Mouse (Mus musculus): ENCODE measurements around the gene Lce1e. TPM values are rescaled to one million over a fixed set of nuclear protein-coding genes. Genes with fewer than 3 reads are reported as not detected.

Lce1e gene
- not detected in 2 replicates for polyA plus RNA-seq (2014; fragmentation: Nextera tagmentation; extraction: Ambion mirVana)

- no peak within 1 kb of the TSS for H3K4me2 ChIP-seq (ENCODE audit: low read depth)
- DNase-seq (ENCODE audit: low spot score): no peak
- no peak within 1 kb of the TSS for H3K4me3 ChIP-seq (ENCODE audit: low read depth, low read length)
- H3K9me3 ChIP-seq (ENCODE audit: control insufficient read depth, low read length): no peaks in the 10 kb centered on the region
- no peaks in the 10 kb centered on the region for H3K4me1 ChIP-seq (ENCODE audit: control insufficient read depth, insufficient read depth, low read length)
- no peak within 1 kb of the TSS for H3K27ac ChIP-seq (ENCODE audit: low read depth, low read length)
- no peaks in the 10 kb centered on the region for H3K36me3 ChIP-seq (ENCODE audit: control insufficient read depth, insufficient read depth, low read length)
- no peak within 1 kb of the TSS for H3K9ac ChIP-seq (ENCODE audit: low read length)
- no peak for ATAC-seq (ENCODE audit: insufficient read depth, low FRiP score, low TSS enrichment)
- H3K27me3 ChIP-seq (ENCODE audit: control insufficient read depth, insufficient read depth, low read length): no peaks in the 10 kb centered on the region
- WGBS: 80% methylated on average over 2 of the region's 2 CpGs
These were observed at the start of gene Lce1e for GRCm38 (mm10) chr3:92708974-92709373. Gene Lce1e (minus strand): TSS chr3:92709074.

DNA sequence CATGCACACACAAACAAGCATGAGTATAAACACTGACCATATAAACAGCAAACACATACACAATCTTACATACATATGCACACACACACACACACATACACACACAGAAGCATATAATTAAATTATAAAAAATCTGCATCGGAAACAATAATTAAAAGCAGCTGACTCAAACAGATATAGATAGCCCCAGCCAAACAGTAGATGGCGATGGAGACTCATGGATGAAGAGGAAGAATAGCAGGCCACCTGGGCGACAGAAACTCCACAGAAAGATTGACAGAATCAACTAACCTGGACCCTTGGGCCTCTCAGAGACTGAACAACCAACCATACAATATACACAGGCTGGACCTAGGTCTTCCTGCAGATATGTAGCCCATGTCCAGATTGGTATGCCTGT is 44.3 kb upstream of the Lce1e start:
- Histone ChIP-seq H3K27ac (ENCODE audit: low read depth, low read length) (no peak overlapping the region), H3K9ac (ENCODE audit: low read length) (no peak overlapping the region), H3K4me3 (ENCODE audit: low read depth, low read length) (no peak overlapping the region), H3K4me1 (ENCODE audit: control insufficient read depth, insufficient read depth, low read length) (no peaks in the 10 kb centered on the region), H3K9me3 (ENCODE audit: control insufficient read depth, low read length) (no peaks in the 10 kb centered on the region), H3K36me3 (ENCODE audit: control insufficient read depth, insufficient read depth, low read length) (no peaks in the 10 kb centered on the region), H3K27me3 (ENCODE audit: control insufficient read depth, insufficient read depth, low read length) (no peaks in the 10 kb centered on the region), H3K4me2 (ENCODE audit: low read depth) (no peak overlapping the region)
- WGBS: 42% methylated on average over 3 of the region's 3 CpGs
- ATAC-seq (ENCODE audit: insufficient read depth, low FRiP score, low TSS enrichment): no peak
- DNase-seq (ENCODE audit: low spot score): no peak

DNA sequence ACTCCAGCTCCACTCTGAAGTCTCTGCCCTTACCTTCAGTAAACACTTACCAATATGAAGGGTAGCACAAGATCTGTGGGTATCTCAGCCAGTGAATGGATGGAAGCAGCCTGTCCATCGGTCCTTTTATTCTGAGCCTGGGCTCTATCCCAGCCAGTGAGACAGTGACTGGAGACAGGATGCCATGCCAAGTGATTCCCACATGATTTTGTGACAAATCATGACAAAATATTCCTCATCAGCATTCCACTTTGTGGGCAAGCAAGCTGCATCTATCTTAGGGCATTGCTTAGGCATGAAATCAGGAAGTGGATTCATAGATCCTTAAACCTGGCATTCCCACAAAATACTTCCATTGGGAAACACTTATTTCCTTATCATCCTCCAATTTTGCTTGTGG is 43.4 kb upstream of the Lce1e start, which contains the start of gene Lce1g:
TSS of gene Lce1g (minus strand) at position 101 of the 400 bp plus-strand sequence.
- H3K9me3 ChIP-seq (ENCODE audit: control insufficient read depth, low read length): no peaks in the 10 kb centered on the region
- H3K27ac ChIP-seq (ENCODE audit: low read depth, low read length): no peak within 1 kb of the TSS
- H3K9ac ChIP-seq (ENCODE audit: low read length): no peak within 1 kb of the TSS
- no peaks in the 10 kb centered on the region for H3K27me3 ChIP-seq (ENCODE audit: control insufficient read depth, insufficient read depth, low read length)
- 90% methylated on average over 1 of the region's 1 CpGs for WGBS
- ATAC-seq (ENCODE audit: insufficient read depth, low FRiP score, low TSS enrichment) (no peak), DNase-seq (ENCODE audit: low spot score) (no peak)
- H3K4me2 ChIP-seq (ENCODE audit: low read depth): no peak within 1 kb of the TSS
- H3K4me3 ChIP-seq (ENCODE audit: low read depth, low read length): no peak within 1 kb of the TSS
- no peaks in the 10 kb centered on the region for H3K36me3 ChIP-seq (ENCODE audit: control insufficient read depth, insufficient read depth, low read length)
- H3K4me1 ChIP-seq (ENCODE audit: control insufficient read depth, insufficient read depth, low read length): no peaks in the 10 kb centered on the region

DNA sequence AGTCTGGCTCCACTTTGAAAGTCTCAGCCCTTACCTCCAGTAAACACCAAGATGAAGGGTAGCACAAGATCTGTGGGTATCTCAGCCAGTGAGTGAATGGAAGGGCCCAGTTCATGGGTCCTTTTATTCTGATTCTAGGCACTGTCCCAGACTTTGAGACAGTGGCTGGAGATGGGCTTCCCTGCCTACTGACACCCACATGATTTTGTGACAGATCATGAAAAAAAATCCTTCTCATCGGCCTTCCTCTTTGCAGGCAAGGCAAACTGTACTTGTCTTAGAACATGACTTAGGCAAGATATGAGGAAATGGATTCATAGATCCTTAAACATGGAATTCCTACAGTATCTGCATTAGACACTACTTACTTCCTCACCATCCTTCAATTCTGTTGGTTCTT is 30.1 kb upstream of the Lce1e start, which contains the start of gene Gm38119:
TSS of gene Gm38119 (minus strand) at position 101 of the 400 bp plus-strand sequence.
- ATAC-seq (ENCODE audit: insufficient read depth, low FRiP score, low TSS enrichment) (no peak), DNase-seq (ENCODE audit: low spot score) (no peak)
- no peaks in the 10 kb centered on the region for H3K4me1 ChIP-seq (ENCODE audit: control insufficient read depth, insufficient read depth, low read length)
- 71% methylated on average over 1 of the region's 1 CpGs for WGBS
- H3K4me3 ChIP-seq (ENCODE audit: low read depth, low read length): no peak within 1 kb of the TSS
- no peak within 1 kb of the TSS for H3K27ac ChIP-seq (ENCODE audit: low read depth, low read length)
- no peaks in the 10 kb centered on the region for H3K36me3 ChIP-seq (ENCODE audit: control insufficient read depth, insufficient read depth, low read length)
- no peak within 1 kb of the TSS for H3K9ac ChIP-seq (ENCODE audit: low read length)
- H3K27me3 ChIP-seq (ENCODE audit: control insufficient read depth, insufficient read depth, low read length): no peaks in the 10 kb centered on the region
- no peak within 1 kb of the TSS for H3K4me2 ChIP-seq (ENCODE audit: low read depth)
- no peaks in the 10 kb centered on the region for H3K9me3 ChIP-seq (ENCODE audit: control insufficient read depth, low read length)

DNA sequence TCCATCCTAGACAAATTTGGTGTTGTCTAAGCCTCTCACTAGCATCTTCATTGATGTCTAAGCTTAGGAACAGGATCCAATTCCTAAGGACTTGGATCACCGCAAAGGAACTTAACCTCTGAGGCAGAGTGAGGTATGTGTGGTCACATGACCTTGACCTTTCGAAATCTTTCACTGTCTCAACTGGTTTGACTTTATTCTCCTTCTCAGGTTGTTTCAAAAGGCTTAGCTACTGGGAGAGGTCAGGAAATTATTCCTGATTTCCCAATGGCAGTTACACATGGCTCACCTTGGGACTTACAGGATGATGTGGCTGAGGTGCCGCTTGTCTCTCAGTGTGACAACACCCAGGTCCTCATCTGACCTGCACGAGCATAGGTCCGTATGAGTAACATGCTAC is 13.8 kb upstream of the Lce1e start:
- no peak overlapping the region for H3K4me3 ChIP-seq (ENCODE audit: low read depth, low read length)
- no peaks in the 10 kb centered on the region for H3K4me1 ChIP-seq (ENCODE audit: control insufficient read depth, insufficient read depth, low read length)
- no peak for DNase-seq (ENCODE audit: low spot score)
- H3K36me3 ChIP-seq (ENCODE audit: control insufficient read depth, insufficient read depth, low read length): no peaks in the 10 kb centered on the region
- H3K27ac ChIP-seq (ENCODE audit: low read depth, low read length): no peak overlapping the region
- no peak for ATAC-seq (ENCODE audit: insufficient read depth, low FRiP score, low TSS enrichment)
- no peak overlapping the region for H3K4me2 ChIP-seq (ENCODE audit: low read depth)
- no peaks in the 10 kb centered on the region for H3K9me3 ChIP-seq (ENCODE audit: control insufficient read depth, low read length)
- 90% methylated on average over 5 of the region's 5 CpGs for WGBS
- H3K27me3 ChIP-seq (ENCODE audit: control insufficient read depth, insufficient read depth, low read length): no peaks in the 10 kb centered on the region
- H3K9ac ChIP-seq (ENCODE audit: low read length): no peak overlapping the region

GRCm38 (mm10) chr3:92720250-92720649 is 11.4 kb upstream of the Lce1e start, which contains the start of gene Lce1f:
Gene Lce1f (minus strand): TSS chr3:92720350.
- no peak within 1 kb of the TSS for H3K9ac ChIP-seq (ENCODE audit: low read length)
- DNase-seq (ENCODE audit: low spot score): no peak
- H3K9me3 ChIP-seq (ENCODE audit: control insufficient read depth, low read length): no peaks in the 10 kb centered on the region
- no peaks in the 10 kb centered on the region for H3K36me3 ChIP-seq (ENCODE audit: control insufficient read depth, insufficient read depth, low read length)
- no peak for ATAC-seq (ENCODE audit: insufficient read depth, low FRiP score, low TSS enrichment)
- 82% methylated on average over 3 of the region's 3 CpGs for WGBS
- no peak within 1 kb of the TSS for H3K4me3 ChIP-seq (ENCODE audit: low read depth, low read length)
- H3K4me2 ChIP-seq (ENCODE audit: low read depth): no peak within 1 kb of the TSS
- no peaks in the 10 kb centered on the region for H3K4me1 ChIP-seq (ENCODE audit: control insufficient read depth, insufficient read depth, low read length)
- no peaks in the 10 kb centered on the region for H3K27me3 ChIP-seq (ENCODE audit: control insufficient read depth, insufficient read depth, low read length)
- no peak within 1 kb of the TSS for H3K27ac ChIP-seq (ENCODE audit: low read depth, low read length)

GRCm38 (mm10) chr3:92715122-92715521 is 6.2 kb upstream of the Lce1e start:
- DNase-seq (ENCODE audit: low spot score) (no peak), ATAC-seq (ENCODE audit: insufficient read depth, low FRiP score, low TSS enrichment) (no peak)
- no peaks in the 10 kb centered on the region for H3K4me1 ChIP-seq (ENCODE audit: control insufficient read depth, insufficient read depth, low read length)
- H3K9me3 ChIP-seq (ENCODE audit: control insufficient read depth, low read length): no peaks in the 10 kb centered on the region
- no peaks in the 10 kb centered on the region for H3K36me3 ChIP-seq (ENCODE audit: control insufficient read depth, insufficient read depth, low read length)
- H3K27ac ChIP-seq (ENCODE audit: low read depth, low read length): no peak overlapping the region
- H3K27me3 ChIP-seq (ENCODE audit: control insufficient read depth, insufficient read depth, low read length): no peaks in the 10 kb centered on the region
- H3K4me2 ChIP-seq (ENCODE audit: low read depth): no peak overlapping the region
- no peak overlapping the region for H3K4me3 ChIP-seq (ENCODE audit: low read depth, low read length)
- no peak overlapping the region for H3K9ac ChIP-seq (ENCODE audit: low read length)

DNA sequence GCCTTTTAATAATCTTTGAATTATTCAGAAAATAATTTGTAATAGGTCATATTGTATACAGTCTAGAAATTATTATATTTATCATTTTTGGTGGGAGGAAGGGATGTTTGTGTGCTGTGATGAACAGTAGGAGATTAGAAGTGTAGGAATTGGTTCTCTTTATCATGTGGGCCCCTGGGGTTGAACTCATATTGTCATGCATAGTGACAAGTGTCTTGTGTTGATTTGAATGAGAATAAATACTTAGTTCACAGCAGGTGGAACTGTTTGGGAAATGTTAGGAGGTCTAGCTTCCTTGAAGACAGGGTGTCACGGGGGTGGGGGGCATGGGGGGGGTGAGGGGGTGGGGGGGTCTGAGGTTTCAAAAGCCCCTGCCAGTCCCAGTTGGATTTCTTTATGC is 14.3 kb downstream of the Lce1e start:
- H3K36me3 ChIP-seq (ENCODE audit: control insufficient read depth, insufficient read depth, low read length): no peaks in the 10 kb centered on the region
- WGBS: 20% methylated on average over 1 of the region's 1 CpGs
- no peaks in the 10 kb centered on the region for H3K9me3 ChIP-seq (ENCODE audit: control insufficient read depth, low read length)
- no peak for DNase-seq (ENCODE audit: low spot score)
- no peak overlapping the region for H3K27ac ChIP-seq (ENCODE audit: low read depth, low read length)
- H3K4me1 ChIP-seq (ENCODE audit: control insufficient read depth, insufficient read depth, low read length): no peaks in the 10 kb centered on the region
- no peak overlapping the region for H3K4me3 ChIP-seq (ENCODE audit: low read depth, low read length)
- H3K9ac ChIP-seq (ENCODE audit: low read length): no peak overlapping the region
- no peaks in the 10 kb centered on the region for H3K27me3 ChIP-seq (ENCODE audit: control insufficient read depth, insufficient read depth, low read length)
- H3K4me2 ChIP-seq (ENCODE audit: low read depth): no peak overlapping the region
- no peak for ATAC-seq (ENCODE audit: insufficient read depth, low FRiP score, low TSS enrichment)

DNA sequence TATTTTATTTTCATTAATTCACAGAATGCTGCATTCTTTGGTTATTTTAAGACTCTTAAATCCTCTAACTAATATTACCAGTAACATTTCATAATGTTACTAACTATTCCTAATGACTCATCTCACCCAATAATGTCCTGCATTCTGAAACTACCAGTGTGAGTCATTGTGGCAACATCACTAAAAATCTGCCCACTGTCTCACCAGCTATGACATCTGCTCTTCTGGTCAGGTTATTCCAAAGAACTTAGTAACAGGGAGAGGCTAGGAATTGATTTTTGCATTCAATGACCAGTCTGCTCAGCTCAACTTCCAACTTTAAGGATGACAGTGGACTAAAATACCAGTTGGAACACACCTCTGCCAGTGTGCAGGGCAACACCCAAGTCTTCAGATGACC is 17.2 kb downstream of the Lce1e start:
- no peaks in the 10 kb centered on the region for H3K36me3 ChIP-seq (ENCODE audit: control insufficient read depth, insufficient read depth, low read length)
- DNase-seq (ENCODE audit: low spot score) (no peak), ATAC-seq (ENCODE audit: insufficient read depth, low FRiP score, low TSS enrichment) (no peak)
- no peaks in the 10 kb centered on the region for H3K27me3 ChIP-seq (ENCODE audit: control insufficient read depth, insufficient read depth, low read length)
- no peak overlapping the region for H3K9ac ChIP-seq (ENCODE audit: low read length)
- H3K9me3 ChIP-seq (ENCODE audit: control insufficient read depth, low read length): no peaks in the 10 kb centered on the region
- no peak overlapping the region for H3K27ac ChIP-seq (ENCODE audit: low read depth, low read length)
- H3K4me2 ChIP-seq (ENCODE audit: low read depth): no peak overlapping the region
- no peaks in the 10 kb centered on the region for H3K4me1 ChIP-seq (ENCODE audit: control insufficient read depth, insufficient read depth, low read length)
- H3K4me3 ChIP-seq (ENCODE audit: low read depth, low read length): no peak overlapping the region
